Mouse (Mus musculus): Measurements from ENCODE around the gene Itih5. TPM values are rescaled to one million over a fixed set of nuclear protein-coding genes. Genes with fewer than 3 reads are reported as not detected.

Gene Itih5
- polyA plus RNA-seq, 1 experiment from 2014 or later, result 3.8 TPM

GRCm38 (mm10) chr2:10260109-10260508 is 106.7 kb downstream of the Itih5 start:
- ATAC-seq (ENCODE audit: insufficient read depth), result no peak
- 60% methylated on average over 5 of the region's 5 CpGs for WGBS (ENCODE audit: insufficient replicate concordance)
- Histone ChIP-seq H3K27me3 (no peaks in the 10 kb centered on the region), H3K27ac (replicated peaks) (no peak overlapping the region), H3K4me1 (replicated peaks) (no peaks in the 10 kb centered on the region), H3K4me2 (no peak overlapping the region), H3K4me3 (replicated peaks) (no peak overlapping the region), H3K36me3 (replicated peaks) (no peaks in the 10 kb centered on the region), H3K9ac (no peak overlapping the region), H3K9me3 (replicated peaks) (no peaks in the 10 kb centered on the region)

GRCm38 (mm10) chr2:10261337-10261736 is 108.0 kb downstream of the Itih5 start:
- H3K4me2 ChIP-seq, result no peak overlapping the region
- no peak overlapping the region for H3K27ac ChIP-seq (replicated peaks)
- no peaks in the 10 kb centered on the region for H3K27me3 ChIP-seq
- H3K4me3 ChIP-seq (replicated peaks), result no peak overlapping the region
- no peaks in the 10 kb centered on the region for H3K9me3 ChIP-seq (replicated peaks)
- no peak for ATAC-seq (ENCODE audit: insufficient read depth)
- whole genome bisulfite sequencing (ENCODE audit: insufficient replicate concordance), result 31% methylated on average over 5 of the region's 5 CpGs
- H3K9ac ChIP-seq, result no peak overlapping the region
- no peaks in the 10 kb centered on the region for H3K4me1 ChIP-seq (replicated peaks)
- no peaks in the 10 kb centered on the region for H3K36me3 ChIP-seq (replicated peaks)

GRCm38 (mm10) chr2:10262722-10263121 is 109.4 kb downstream of the Itih5 start:
- no peak overlapping the region for H3K27ac ChIP-seq (replicated peaks)
- no peaks in the 10 kb centered on the region for H3K27me3 ChIP-seq
- no peaks in the 10 kb centered on the region for H3K9me3 ChIP-seq (replicated peaks)
- WGBS (ENCODE audit: insufficient replicate concordance), result 16% methylated on average over 5 of the region's 5 CpGs
- no peak for ATAC-seq (ENCODE audit: insufficient read depth)
- H3K4me2 ChIP-seq, result no peak overlapping the region
- H3K4me3 ChIP-seq (replicated peaks), result no peak overlapping the region
- no peaks in the 10 kb centered on the region for H3K4me1 ChIP-seq (replicated peaks)
- no peaks in the 10 kb centered on the region for H3K36me3 ChIP-seq (replicated peaks)
- H3K9ac ChIP-seq, result no peak overlapping the region

- Histone ChIP-seq H3K4me2 (no peak overlapping the region), H3K4me3 (replicated peaks) (no peak overlapping the region), H3K27me3 (no peaks in the 10 kb centered on the region), H3K36me3 (replicated peaks) (no peaks in the 10 kb centered on the region), H3K27ac (replicated peaks) (no peak overlapping the region), H3K4me1 (replicated peaks) (no peaks in the 10 kb centered on the region), H3K9ac (no peak overlapping the region), H3K9me3 (replicated peaks) (no peaks in the 10 kb centered on the region)
- WGBS (ENCODE audit: insufficient replicate concordance), result 57% methylated on average over 7 of the region's 7 CpGs
- ATAC-seq (ENCODE audit: insufficient read depth), result no peak
Observed at GRCm38 (mm10) chr2:10263909-10264489, 110.6 kb downstream of the Itih5 start.

GRCm38 (mm10) chr2:10265881-10266280 is 112.5 kb downstream of the Itih5 start:
- Histone ChIP-seq H3K27me3 (no peaks in the 10 kb centered on the region), H3K27ac (replicated peaks) (no peak overlapping the region), H3K9me3 (replicated peaks) (no peaks in the 10 kb centered on the region), H3K4me1 (replicated peaks) (no peaks in the 10 kb centered on the region), H3K4me2 (no peak overlapping the region), H3K4me3 (replicated peaks) (no peak overlapping the region), H3K9ac (no peak overlapping the region), H3K36me3 (replicated peaks) (no peaks in the 10 kb centered on the region)
- no peak for ATAC-seq (ENCODE audit: insufficient read depth)
- WGBS (ENCODE audit: insufficient replicate concordance), result 43% methylated on average over 5 of the region's 5 CpGs

- Histone ChIP-seq H3K27me3 (no peaks in the 10 kb centered on the region), H3K4me2 (no peak overlapping the region), H3K9me3 (replicated peaks) (no peaks in the 10 kb centered on the region), H3K4me1 (replicated peaks) (no peaks in the 10 kb centered on the region), H3K36me3 (replicated peaks) (no peaks in the 10 kb centered on the region), H3K9ac (no peak overlapping the region), H3K27ac (replicated peaks) (no peak overlapping the region), H3K4me3 (replicated peaks) (no peak overlapping the region)
- no peak for ATAC-seq (ENCODE audit: insufficient read depth)
- WGBS (ENCODE audit: insufficient replicate concordance), result 65% methylated on average over 9 of the region's 9 CpGs
Observed at GRCm38 (mm10) chr2:10272604-10273115, 119.3 kb downstream of the Itih5 start.

DNA sequence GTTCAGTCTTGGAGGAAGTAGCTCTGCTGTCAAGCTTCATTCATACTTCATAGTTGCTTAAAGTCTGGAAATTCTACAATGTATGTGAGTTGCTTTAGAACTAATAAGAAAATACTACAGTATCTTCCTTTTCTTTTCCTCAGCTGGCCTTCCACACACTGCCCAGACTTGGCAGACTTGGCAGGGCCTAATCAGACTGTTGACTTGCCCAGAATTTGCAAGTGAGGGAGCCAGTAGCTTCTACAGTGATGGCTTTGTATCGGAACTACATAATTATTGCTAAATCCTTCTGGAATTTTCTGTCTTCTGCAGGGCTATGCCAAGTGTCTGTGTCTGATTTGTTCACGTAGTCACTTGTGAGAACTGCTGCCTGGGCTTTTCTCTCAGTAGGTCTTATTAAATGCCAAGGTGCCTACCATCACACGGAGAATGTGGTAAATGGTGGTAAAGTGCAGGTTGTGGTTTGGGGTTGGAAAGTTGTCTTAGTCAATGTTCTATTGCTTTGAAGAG is 120.2 kb downstream of the Itih5 start:
- 64% methylated on average over 3 of the region's 3 CpGs for WGBS (ENCODE audit: insufficient replicate concordance)
- no peak overlapping the region for H3K27ac ChIP-seq (replicated peaks)

GRCm38 (mm10) chr2:10276194-10276593 is 122.8 kb downstream of the Itih5 start:
- no peak overlapping the region for H3K4me2 ChIP-seq
- no peaks in the 10 kb centered on the region for H3K9me3 ChIP-seq (replicated peaks)
- no peak overlapping the region for H3K9ac ChIP-seq
- ATAC-seq (ENCODE audit: insufficient read depth), result peak; percentile 57
- H3K27me3 ChIP-seq, result no peaks in the 10 kb centered on the region
- WGBS (ENCODE audit: insufficient replicate concordance), result 26% methylated on average over 2 of the region's 2 CpGs
- no peak overlapping the region for H3K27ac ChIP-seq (replicated peaks)
- no peak overlapping the region for H3K4me3 ChIP-seq (replicated peaks)
- H3K4me1 ChIP-seq (replicated peaks), result no peaks in the 10 kb centered on the region
- H3K36me3 ChIP-seq (replicated peaks), result no peaks in the 10 kb centered on the region

More for the DNA sequence above, 120.2 kb downstream of the Itih5 start:
- Histone ChIP-seq H3K4me2 (no peak overlapping the region), H3K9ac (no peak overlapping the region), H3K27me3 (no peaks in the 10 kb centered on the region), H3K36me3 (replicated peaks) (no peaks in the 10 kb centered on the region), H3K4me3 (replicated peaks) (no peak overlapping the region), H3K9me3 (replicated peaks) (no peaks in the 10 kb centered on the region), H3K4me1 (replicated peaks) (no peaks in the 10 kb centered on the region)
- ATAC-seq (ENCODE audit: insufficient read depth), result no peak

GRCm38 (mm10) chr2:10283686-10284085 is 130.3 kb downstream of the Itih5 start:
- Histone ChIP-seq H3K9me3 (replicated peaks) (no peaks in the 10 kb centered on the region), H3K27ac (replicated peaks) (no peak overlapping the region), H3K4me2 (no peak overlapping the region), H3K9ac (no peak overlapping the region), H3K36me3 (replicated peaks) (no peaks in the 10 kb centered on the region), H3K4me1 (replicated peaks) (no peaks in the 10 kb centered on the region), H3K4me3 (replicated peaks) (no peak overlapping the region), H3K27me3 (peaks cover 11% of the 10 kb centered on the region; the same call in 1 of the 2 replicates)
- WGBS (ENCODE audit: insufficient replicate concordance), result 28% methylated on average over 5 of the region's 5 CpGs
- peak; percentile 44; the same call in 1 of the 2 replicates for ATAC-seq (ENCODE audit: insufficient read depth)

- no peak for ATAC-seq (ENCODE audit: insufficient read depth)
- H3K27me3 ChIP-seq, result peaks cover 11% of the 10 kb centered on the region; the same call in 1 of the 2 replicates
Observed at GRCm38 (mm10) chr2:10284636-10285270, 131.4 kb downstream of the Itih5 start.

DNA sequence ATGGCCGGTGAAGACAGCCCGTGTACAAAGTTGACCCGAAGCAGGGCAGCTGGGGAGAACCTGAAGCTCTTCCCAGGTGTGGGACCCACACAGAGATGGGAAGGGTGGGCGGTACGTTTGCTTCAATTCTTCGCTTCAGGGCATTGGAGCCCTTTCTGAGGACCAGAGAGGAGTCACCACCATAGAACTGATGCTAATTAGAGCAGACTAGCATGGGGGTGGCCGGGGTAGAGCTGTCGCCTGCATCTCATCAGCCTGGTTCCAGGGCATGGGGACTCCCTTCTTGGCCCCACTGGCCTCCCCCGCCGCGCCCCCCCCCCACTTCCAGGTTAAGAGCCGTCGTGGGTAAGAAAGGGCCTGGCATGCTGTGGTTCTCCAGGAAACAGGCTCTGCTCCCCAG is 132.6 kb downstream of the Itih5 start:
- peaks cover 11% of the 10 kb centered on the region; the same call in 1 of the 2 replicates for H3K27me3 ChIP-seq
- whole genome bisulfite sequencing (ENCODE audit: insufficient replicate concordance), result 42% methylated on average over 13 of the region's 13 CpGs
- H3K9ac ChIP-seq, result no peak overlapping the region
- H3K36me3 ChIP-seq (replicated peaks), result no peaks in the 10 kb centered on the region
- no peaks in the 10 kb centered on the region for H3K4me1 ChIP-seq (replicated peaks)
- no peak overlapping the region for H3K4me2 ChIP-seq
- no peaks in the 10 kb centered on the region for H3K9me3 ChIP-seq (replicated peaks)
- H3K27ac ChIP-seq (replicated peaks), result no peak overlapping the region
- no peak overlapping the region for H3K4me3 ChIP-seq (replicated peaks)
- ATAC-seq (ENCODE audit: insufficient read depth), result no peak

More at GRCm38 (mm10) chr2:10284636-10285270, 131.4 kb downstream of the Itih5 start:
- no peak overlapping the region for H3K27ac ChIP-seq (replicated peaks)
- H3K4me1 ChIP-seq (replicated peaks), result no peaks in the 10 kb centered on the region
- H3K9me3 ChIP-seq (replicated peaks), result no peaks in the 10 kb centered on the region
- 9% methylated on average over 10 of the region's 10 CpGs for WGBS (ENCODE audit: insufficient replicate concordance)
- H3K4me3 ChIP-seq (replicated peaks), result no peak overlapping the region
- no peaks in the 10 kb centered on the region for H3K36me3 ChIP-seq (replicated peaks)
- no peak overlapping the region; the same call in 1 of the 2 replicates for H3K4me2 ChIP-seq
- H3K9ac ChIP-seq, result no peak overlapping the region

Measured in liver, embryonic 15.5 days (tissue).